Comparison of ENCODE assay signal across 7 mouse cellular contexts in the genomic region with DNA sequence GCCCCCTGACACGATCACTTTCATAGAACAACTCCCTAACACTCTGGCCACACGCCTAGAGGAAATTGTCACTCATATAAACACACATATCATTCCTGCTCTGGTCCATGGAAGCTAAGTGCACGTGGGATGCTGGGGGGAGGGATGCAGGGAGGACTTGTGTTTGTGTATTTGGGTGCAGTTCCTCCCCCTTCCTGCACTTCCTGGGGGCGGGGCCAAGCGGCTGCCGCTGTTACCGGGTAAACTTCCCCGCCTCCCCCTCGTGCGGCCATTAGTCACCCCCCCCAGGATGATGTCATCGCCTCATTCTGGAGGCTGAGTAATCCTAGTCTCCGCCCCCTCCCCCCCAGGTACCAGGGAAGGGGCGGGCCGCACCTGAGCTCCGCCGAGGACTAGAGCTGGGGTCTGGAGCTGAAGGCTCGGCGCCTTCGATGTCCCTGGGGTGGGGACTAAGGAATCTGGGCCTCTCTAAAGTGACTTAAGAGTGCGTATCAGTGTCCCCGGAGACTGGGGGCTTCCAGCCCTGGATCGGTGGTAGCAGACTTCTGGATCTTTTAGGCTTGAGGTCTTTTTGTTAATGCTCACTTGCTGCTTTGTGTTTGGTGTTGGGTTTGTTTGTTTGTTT. TPM values are rescaled to one million over a fixed set of nuclear protein-coding genes. Genes with fewer than 3 reads are reported as not detected.
DNase-seq lines count a peak whose midpoint lies in the region; ATAC-seq lines count a peak whose summit lies in the region.

No protein-coding gene starts in this region.

- ATAC-seq in granulocyte monocyte progenitor cell, adult 5-6 weeks (replicated peaks; ENCODE audit: poor library complexity, severe bottlenecking), result peak; percentile 54
- peak; percentile 12; the same call in 1 of the 2 replicates for ATAC-seq in limb, embryonic 13.5 days (ENCODE audit: low FRiP score, low read depth)
- ATAC-seq in midbrain, embryonic 15.5 days (replicated peaks), result no peak

- H3K4me2 ChIP-seq in limb, embryonic 13.5 days (replicated peaks), result peak overlapping the region; percentile 68
- peak overlapping the region; percentile 73 for H3K4me2 ChIP-seq in midbrain, embryonic 15.5 days

- WGBS in limb, embryonic 13.5 days, result 1% methylated on average over 22 of the region's 22 CpGs
- under 1% methylated on average over 22 of the region's 22 CpGs for WGBS in midbrain, embryonic 15.5 days

- peaks cover 40% of the 10 kb centered on the region for H3K4me1 ChIP-seq in limb, embryonic 13.5 days
- H3K4me1 ChIP-seq in midbrain, embryonic 15.5 days, result peaks cover 40% of the 10 kb centered on the region

- DNase-seq in adrenal gland, postnatal 10 days, result peak; percentile 92
- DNase-seq in embryo, embryonic 9.5 days (ENCODE audit: extremely low spot score), result peak; percentile 87
- DNase-seq in kidney, adult 11 months, result peak; percentile 85
- peak; percentile 82 to 89 for DNase-seq in spleen, adult 18-20 months

- peak overlapping the region; percentile 73 for H3K27ac ChIP-seq in limb, embryonic 13.5 days
- H3K27ac ChIP-seq in midbrain, embryonic 15.5 days, result peak overlapping the region; percentile 42; the same call in 1 of the 2 replicates

- no peaks in the 10 kb centered on the region for H3K36me3 ChIP-seq in limb, embryonic 13.5 days
- H3K36me3 ChIP-seq in midbrain, embryonic 15.5 days (replicated peaks), result no peaks in the 10 kb centered on the region

- H3K9ac ChIP-seq in limb, embryonic 13.5 days, result peak overlapping the region; percentile 51; the same call in 1 of the 2 replicates
- H3K9ac ChIP-seq in midbrain, embryonic 15.5 days, result peak overlapping the region; percentile 39

- H3K27me3 ChIP-seq in limb, embryonic 13.5 days, result no peaks in the 10 kb centered on the region
- no peaks in the 10 kb centered on the region for H3K27me3 ChIP-seq in midbrain, embryonic 15.5 days (replicated peaks)

- H3K9me3 ChIP-seq in limb, embryonic 13.5 days, result no peaks in the 10 kb centered on the region
- no peaks in the 10 kb centered on the region for H3K9me3 ChIP-seq in midbrain, embryonic 15.5 days

- peak overlapping the region; percentile 35 for H3K4me3 ChIP-seq in limb, embryonic 13.5 days
- peak overlapping the region; percentile 35 for H3K4me3 ChIP-seq in midbrain, embryonic 15.5 days

RNA-seq across cellular contexts. Expression of gene Ccdc9, which starts 10.3 kb away (rescaled TPM):
- 10 to 100 TPM; 54.7 to 67.5 TPM for total RNA-seq in adrenal gland, postnatal 10 days (2021)
- 31.7 and 50.9 TPM in 2 replicates for total RNA-seq in granulocyte monocyte progenitor cell, adult 5-6 weeks (2014; fragmentation: Nextera tagmentation)
- total RNA-seq in granulocyte monocyte progenitor cell, adult 5-6 weeks (2017), result 54.0 and 62.0 TPM in 2 replicates
- 26.1 and 29.2 TPM in 2 replicates for polyA plus RNA-seq in limb, embryonic 13.5 days (2015; fragmentation: Nextera tagmentation; extraction: Ambion mirVana)
- 21.6 and 30.1 TPM in 2 replicates for polyA plus RNA-seq in midbrain, embryonic 15.5 days (2015; fragmentation: Nextera tagmentation; extraction: Ambion mirVana)

RNA-seq across cellular contexts. Expression of gene Bbc3, which starts 11.3 kb away (rescaled TPM):
- total RNA-seq in adrenal gland, postnatal 10 days (2021), result 10 to 100 TPM in 1 of 2 experiments, 1 to 10 TPM in 1; 7.9 to 13.9 TPM
- total RNA-seq in granulocyte monocyte progenitor cell, adult 5-6 weeks (2014; fragmentation: Nextera tagmentation), result 0.53 and 1.1 TPM in 2 replicates
- total RNA-seq in granulocyte monocyte progenitor cell, adult 5-6 weeks (2017), result 1.3 and 2.2 TPM in 2 replicates
- polyA plus RNA-seq in limb, embryonic 13.5 days (2015; fragmentation: Nextera tagmentation; extraction: Ambion mirVana), result 5.0 and 5.1 TPM in 2 replicates
- polyA plus RNA-seq in midbrain, embryonic 15.5 days (2015; fragmentation: Nextera tagmentation; extraction: Ambion mirVana), result 32.0 and 35.0 TPM in 2 replicates

RNA-seq across cellular contexts. Expression of gene Inafm1, which starts 23.5 kb away (rescaled TPM):
- 10 to 100 TPM; 20.4 to 24.2 TPM for total RNA-seq in adrenal gland, postnatal 10 days (2021)
- total RNA-seq in granulocyte monocyte progenitor cell, adult 5-6 weeks (2014; fragmentation: Nextera tagmentation), result 13.6 and 14.6 TPM in 2 replicates
- total RNA-seq in granulocyte monocyte progenitor cell, adult 5-6 weeks (2017), result 3.2 and 3.3 TPM in 2 replicates
- polyA plus RNA-seq in limb, embryonic 13.5 days (2015; fragmentation: Nextera tagmentation; extraction: Ambion mirVana), result 19.0 and 19.9 TPM in 2 replicates
- 47.9 and 51.8 TPM in 2 replicates for polyA plus RNA-seq in midbrain, embryonic 15.5 days (2015; fragmentation: Nextera tagmentation; extraction: Ambion mirVana)

RNA-seq across cellular contexts. Expression of gene C5ar1, which starts 37.5 kb away (rescaled TPM):
- 1 to 10 TPM; 2.7 to 3.9 TPM for total RNA-seq in adrenal gland, postnatal 10 days (2021)
- total RNA-seq in granulocyte monocyte progenitor cell, adult 5-6 weeks (2014; fragmentation: Nextera tagmentation), result 0.21 TPM in 1 of 2 replicates, not detected in the other
- total RNA-seq in granulocyte monocyte progenitor cell, adult 5-6 weeks (2017), result 0.67 and 1.1 TPM in 2 replicates
- polyA plus RNA-seq in limb, embryonic 13.5 days (2015; fragmentation: Nextera tagmentation; extraction: Ambion mirVana), result 1.9 and 2.4 TPM in 2 replicates
- polyA plus RNA-seq in midbrain, embryonic 15.5 days (2015; fragmentation: Nextera tagmentation; extraction: Ambion mirVana), result 1.5 and 2.9 TPM in 2 replicates

RNA-seq across cellular contexts. Expression of gene C5ar2, which starts 52.9 kb away (rescaled TPM):
- total RNA-seq in adrenal gland, postnatal 10 days (2021), result under 1 TPM; 0.36 to 0.67 TPM
- 0.15 TPM in 1 of 2 replicates, not detected in the other for total RNA-seq in granulocyte monocyte progenitor cell, adult 5-6 weeks (2014; fragmentation: Nextera tagmentation)
- total RNA-seq in granulocyte monocyte progenitor cell, adult 5-6 weeks (2017), result 0.13 and 0.93 TPM in 2 replicates
- polyA plus RNA-seq in limb, embryonic 13.5 days (2015; fragmentation: Nextera tagmentation; extraction: Ambion mirVana), result 0.09 and 0.10 TPM in 2 replicates
- 0.14 TPM in 1 of 2 replicates, not detected in the other for polyA plus RNA-seq in midbrain, embryonic 15.5 days (2015; fragmentation: Nextera tagmentation; extraction: Ambion mirVana)
